Mouse (Mus musculus) kidney, postnatal 36 days (tissue): ENCODE measurements around the gene Gm7970.
"Not testable (repeated sequence)": the region's sequence is repeated elsewhere in the genome, so short reads cannot be mapped to it uniquely, and the experiment has no call there.

Experiments
- DNase-seq, 2 experiments: peaks; one replicate each; pipeline ENCODE4 v3.0.0; 2021 to 2022; ENCODE audit warnings: mixed read lengths in 2 of 2

Gm7970 gene

DNA sequence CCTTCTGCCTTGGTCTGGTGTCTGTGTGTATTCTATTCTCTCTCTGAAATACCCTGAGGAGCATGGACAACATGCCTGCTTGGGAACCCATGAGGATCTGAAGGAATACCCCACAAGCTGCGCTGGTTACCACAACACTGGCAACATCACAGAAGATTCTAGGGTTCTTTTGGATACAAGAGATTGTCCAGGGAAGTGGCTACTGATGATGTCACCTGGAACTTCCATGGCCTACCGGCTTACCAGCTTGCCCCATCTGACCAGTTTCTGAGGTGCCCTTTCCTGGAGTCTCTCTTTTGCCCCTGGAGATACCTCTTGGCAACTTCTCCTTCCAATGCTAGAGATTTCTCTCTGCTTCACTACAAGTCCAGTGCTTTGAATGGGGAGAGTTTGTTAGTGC lies at the start of gene Gm7970:
Gm7970 (minus strand) TSS at position 101 of the 400 bp plus-strand sequence.
- not testable (repeated sequence) for DNase-seq

DNA sequence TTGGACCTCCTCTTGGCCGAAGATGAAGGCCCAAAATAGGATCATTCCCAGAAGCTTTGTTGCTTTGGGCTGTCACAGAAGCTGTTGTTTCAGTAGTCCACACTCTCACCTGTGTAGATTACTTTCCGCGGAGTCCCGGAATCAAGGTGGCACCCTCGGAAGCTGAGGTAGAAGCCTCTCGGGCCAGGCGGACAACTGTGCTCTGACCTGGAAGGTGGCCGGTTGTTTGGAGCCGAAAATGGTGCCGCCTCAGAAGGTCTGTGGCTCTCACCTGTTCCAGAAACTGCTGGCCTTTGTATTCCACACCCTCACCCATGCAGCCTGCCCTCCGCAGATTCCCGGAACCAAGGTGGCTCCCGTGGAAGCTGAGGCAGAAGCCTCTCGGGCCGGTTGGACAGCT lies 45.6 kb upstream of the Gm7970 start:
- not testable (repeated sequence) for DNase-seq

GRCm38 (mm10) chr14:41586346-41586745 lies 31.0 kb upstream of the Gm7970 start:
- DNase-seq, result not testable (repeated sequence)

DNA sequence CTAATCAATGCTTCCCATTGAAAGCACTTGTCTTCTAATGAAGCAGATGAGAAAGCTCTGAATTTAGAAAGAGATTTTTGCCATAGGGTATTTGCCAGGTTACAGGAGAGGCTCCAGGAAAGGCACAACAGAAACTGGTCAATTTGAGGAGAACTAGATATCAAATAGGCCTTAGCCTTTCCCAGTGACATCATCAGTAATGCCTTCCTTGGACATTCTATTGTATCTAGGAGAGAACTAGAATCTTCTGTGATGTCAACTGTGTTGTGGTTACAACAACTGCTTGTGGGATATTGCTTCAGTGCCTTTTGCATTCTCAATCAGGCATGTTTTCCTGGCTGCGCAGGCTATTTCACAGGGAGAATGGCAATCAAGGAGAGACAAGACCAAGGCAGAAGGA lies 17.5 kb upstream of the Gm7970 start, which contains the start of gene 1700049E17Rik2:
1700049E17Rik2 (plus strand) TSS at position 301 of the 400 bp plus-strand sequence.
- not testable (repeated sequence) for DNase-seq

DNA sequence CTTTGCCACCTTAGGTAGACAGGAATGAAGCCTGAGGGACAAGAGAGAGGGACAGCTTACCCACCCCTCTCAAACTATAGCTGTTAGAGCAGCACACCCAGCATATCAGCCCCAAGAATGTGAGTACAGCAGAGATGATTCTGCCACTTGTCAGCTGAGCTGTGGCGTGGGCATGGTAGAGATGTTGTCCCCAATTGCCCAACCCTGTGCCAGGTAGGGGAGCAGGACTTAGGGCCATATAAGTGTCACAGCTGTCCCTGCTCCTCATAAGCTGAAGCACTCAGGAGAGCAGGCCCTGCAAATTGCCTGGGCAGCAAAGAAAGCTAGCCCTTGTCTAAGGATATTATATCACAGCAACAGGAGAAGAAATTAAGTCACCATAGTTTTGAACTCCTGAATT lies 30.7 kb downstream of the Gm7970 start:
- DNase-seq, result not testable (repeated sequence)

DNA sequence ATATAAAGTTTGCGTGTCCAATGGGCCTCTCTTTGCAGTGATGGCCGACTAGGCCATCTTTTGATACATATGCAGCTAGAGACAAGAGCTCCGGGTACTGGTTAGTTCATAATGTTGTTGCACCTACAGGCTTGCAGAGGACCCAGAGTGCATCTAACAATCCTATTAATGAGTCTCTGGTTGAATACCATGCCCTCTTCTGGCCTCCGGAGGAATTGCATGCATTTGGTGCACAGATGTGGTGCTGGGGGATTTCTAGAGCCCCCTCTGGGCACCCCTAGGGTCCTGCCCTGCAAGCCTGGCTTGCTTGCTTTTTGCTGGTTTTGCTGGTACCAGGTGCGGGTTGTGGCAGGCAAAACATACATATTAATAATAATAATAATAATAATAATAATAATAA lies 34.7 kb downstream of the Gm7970 start:
- peak in 1 of 2 experiments; percentile 14 for DNase-seq
